Mouse (Mus musculus): ENCODE measurements at regions not wholly inside any gene's neighbourhood (a gene's known extent, or its start where the extent isn't known, plus 50 kb on each side); places are given as distances from the start of the nearest gene placed in this dataset.

DNA sequence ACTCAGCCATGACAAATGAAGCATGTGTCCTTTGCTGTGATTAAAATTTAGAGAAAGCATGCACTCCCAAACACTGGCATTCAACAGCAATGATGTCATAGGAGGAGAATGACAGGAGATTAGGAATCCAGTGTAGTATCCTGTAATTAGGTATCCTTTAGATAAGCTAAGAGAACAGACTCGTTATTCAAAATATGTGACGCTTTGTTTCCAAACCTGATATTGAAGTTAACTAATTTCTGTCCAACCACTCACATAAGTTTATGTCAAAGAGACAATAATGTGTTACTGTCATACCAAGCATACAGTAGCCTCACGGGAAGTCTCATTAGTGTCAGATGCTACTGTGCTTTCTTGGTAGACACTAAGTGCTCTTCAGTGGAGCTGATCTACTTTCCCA lies 383.1 kb upstream of the Tenm4 start:
- H3K4me1 ChIP-seq = no peaks in the 10 kb centered on the region
- H3K9me3 ChIP-seq = no peaks in the 10 kb centered on the region
- no peak overlapping the region for H3K4me3 ChIP-seq
- H3K27me3 ChIP-seq (replicated peaks; ENCODE audit: low read depth, poor library complexity, severe bottlenecking) = no peaks in the 10 kb centered on the region
- WGBS = 86% methylated on average over 3 of the region's 3 CpGs
- no peak for DNase-seq (ENCODE audit: low spot score)
- H3K36me3 ChIP-seq (replicated peaks) = no peaks in the 10 kb centered on the region
- no peak overlapping the region for H3K27ac ChIP-seq (replicated peaks)

DNA sequence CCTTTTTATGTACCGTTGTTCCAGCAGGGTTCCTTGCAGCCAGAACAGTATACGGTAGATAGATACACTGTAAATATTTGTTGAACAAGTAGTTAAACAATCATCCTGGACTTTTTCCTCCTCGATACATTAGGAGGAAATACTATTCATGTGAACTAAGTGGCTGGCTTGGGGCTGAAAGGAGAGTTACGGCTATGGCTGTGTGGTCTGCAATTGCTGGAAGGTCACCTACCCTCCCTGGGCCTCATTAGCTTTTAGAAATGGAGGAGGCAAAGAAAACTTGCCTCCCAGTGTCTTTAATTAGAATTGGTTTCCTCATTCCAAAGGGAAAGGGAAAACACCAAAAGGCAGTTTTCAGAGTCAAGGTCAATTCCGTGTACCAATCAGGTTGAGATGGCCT lies 381.6 kb upstream of the Tenm4 start:
- no peak for DNase-seq (ENCODE audit: low spot score)
- no peak overlapping the region for H3K27ac ChIP-seq (replicated peaks)
- 83% methylated on average over 5 of the region's 5 CpGs for WGBS
- H3K4me1 ChIP-seq = no peaks in the 10 kb centered on the region
- H3K36me3 ChIP-seq (replicated peaks) = no peaks in the 10 kb centered on the region
- H3K4me3 ChIP-seq = no peak overlapping the region
- H3K27me3 ChIP-seq (replicated peaks; ENCODE audit: low read depth, poor library complexity, severe bottlenecking) = no peaks in the 10 kb centered on the region
- no peaks in the 10 kb centered on the region for H3K9me3 ChIP-seq

DNA sequence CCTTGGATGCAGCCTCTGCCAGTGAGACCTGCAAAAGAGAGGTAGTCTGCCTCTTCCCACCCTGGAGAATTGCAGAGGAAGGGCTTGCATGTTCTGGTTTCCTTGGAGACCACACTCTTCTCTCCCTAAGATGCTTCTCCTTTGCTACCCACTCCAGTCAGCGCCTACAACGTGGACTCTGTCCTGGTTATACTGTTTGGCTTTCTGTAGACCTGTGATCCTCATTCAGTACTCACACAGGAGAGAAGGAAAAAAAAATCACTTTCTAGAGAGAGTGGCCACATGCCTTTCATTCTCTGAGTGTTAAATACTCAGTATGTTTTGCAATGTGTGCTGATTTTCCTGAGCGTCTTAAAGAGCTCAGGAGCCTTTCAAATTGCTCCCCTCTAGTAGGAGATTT lies 372.0 kb upstream of the Tenm4 start:
- Histone ChIP-seq H3K27ac (replicated peaks) (no peak overlapping the region), H3K9me3 (no peaks in the 10 kb centered on the region), H3K4me1 (peaks cover 3% of the 10 kb centered on the region; the same call in 1 of the 2 replicates), H3K4me3 (no peak overlapping the region), H3K27me3 (replicated peaks; ENCODE audit: low read depth, poor library complexity, severe bottlenecking) (no peaks in the 10 kb centered on the region), H3K36me3 (replicated peaks) (no peaks in the 10 kb centered on the region)
- 58% methylated on average over 3 of the region's 3 CpGs for WGBS
- DNase-seq (ENCODE audit: low spot score) = no peak

DNA sequence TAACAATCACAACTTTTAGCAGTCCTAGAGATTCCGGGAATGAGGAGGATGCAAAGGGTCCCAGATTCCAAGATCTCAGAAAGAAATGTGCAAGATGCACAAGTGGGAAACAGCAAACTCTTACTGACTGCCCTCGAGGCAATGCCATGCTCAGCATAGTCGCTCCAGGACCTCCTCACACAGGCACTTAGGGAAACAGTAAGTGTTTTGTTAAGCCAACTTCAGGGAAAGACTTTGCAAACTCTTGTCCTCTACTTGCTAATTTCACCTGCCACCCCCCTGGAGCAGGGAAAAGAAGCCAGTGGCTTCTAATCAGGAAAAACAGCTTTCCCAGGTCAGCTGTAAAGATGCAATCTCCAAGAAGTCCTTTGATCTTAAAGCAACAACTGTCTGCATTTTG lies 361.4 kb upstream of the Tenm4 start:
- WGBS = 22% methylated on average over 3 of the region's 3 CpGs
- no peaks in the 10 kb centered on the region for H3K36me3 ChIP-seq (replicated peaks)
- DNase-seq (ENCODE audit: low spot score) = peak; percentile 13

DNA sequence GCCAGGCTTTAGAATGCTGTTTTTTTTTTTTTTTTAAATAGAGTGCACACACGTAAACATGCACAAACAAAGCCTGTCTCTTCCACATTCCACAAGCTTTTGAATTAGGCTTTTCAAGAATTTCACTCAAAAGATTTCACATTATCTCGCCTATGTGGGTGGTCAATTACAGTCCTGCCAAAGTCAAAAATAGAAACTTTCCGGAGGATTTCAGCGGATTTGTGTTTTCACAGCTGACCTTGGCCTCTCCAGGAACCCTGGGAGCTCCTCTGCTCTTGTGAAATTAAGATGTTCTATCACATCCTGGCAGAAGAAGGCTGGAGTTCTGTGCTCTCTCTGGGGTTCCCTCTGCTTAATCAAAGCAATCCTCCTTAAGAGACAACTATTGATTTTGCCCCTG lies 360.9 kb upstream of the Tenm4 start:
- WGBS = 10% methylated on average over 4 of the region's 4 CpGs
- no peak for DNase-seq (ENCODE audit: low spot score)

More for the DNA sequence above, 361.4 kb upstream of the Tenm4 start:
- H3K27ac ChIP-seq (replicated peaks) = peak overlapping the region; percentile 35; the same call in 1 of the 2 replicates
- no peaks in the 10 kb centered on the region for H3K9me3 ChIP-seq
- H3K27me3 ChIP-seq (replicated peaks; ENCODE audit: low read depth, poor library complexity, severe bottlenecking) = no peaks in the 10 kb centered on the region
- peaks cover 21% of the 10 kb centered on the region for H3K4me1 ChIP-seq
- no peak overlapping the region for H3K4me3 ChIP-seq

DNA sequence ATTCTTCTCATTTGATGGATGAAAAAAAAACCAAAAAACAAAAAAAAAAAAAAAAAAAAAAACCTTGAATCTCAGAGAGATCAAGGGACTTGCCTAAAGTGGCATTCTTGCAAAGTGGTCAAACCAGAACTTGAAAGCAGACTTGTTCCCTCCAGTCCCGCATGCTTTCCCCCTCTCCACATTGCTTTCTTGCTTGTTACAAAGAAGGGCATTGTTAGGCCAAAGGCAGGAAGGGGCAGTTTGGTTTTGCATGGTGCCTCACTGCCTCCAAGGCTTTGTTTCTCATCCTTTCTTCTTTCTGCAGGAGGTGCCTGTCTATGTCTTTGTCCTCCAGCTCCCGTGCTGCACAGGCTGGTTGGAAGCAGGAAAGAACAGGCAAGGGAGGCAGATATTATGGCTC lies 356.2 kb upstream of the Tenm4 start:
- H3K36me3 ChIP-seq (replicated peaks) = no peaks in the 10 kb centered on the region
- no peaks in the 10 kb centered on the region for H3K9me3 ChIP-seq
- H3K4me1 ChIP-seq = peaks cover 17% of the 10 kb centered on the region
- no peaks in the 10 kb centered on the region for H3K27me3 ChIP-seq (replicated peaks; ENCODE audit: low read depth, poor library complexity, severe bottlenecking)
- no peak overlapping the region for H3K4me3 ChIP-seq
- peak; percentile 29 for DNase-seq (ENCODE audit: low spot score)
- WGBS = 9% methylated on average over 2 of the region's 2 CpGs
- H3K27ac ChIP-seq (replicated peaks) = peak overlapping the region; percentile 66

More for the DNA sequence above, 360.9 kb upstream of the Tenm4 start:
- no peaks in the 10 kb centered on the region for H3K27me3 ChIP-seq (replicated peaks; ENCODE audit: low read depth, poor library complexity, severe bottlenecking)
- no peak overlapping the region for H3K27ac ChIP-seq (replicated peaks)
- peaks cover 24% of the 10 kb centered on the region for H3K4me1 ChIP-seq
- H3K9me3 ChIP-seq = no peaks in the 10 kb centered on the region
- H3K36me3 ChIP-seq (replicated peaks) = no peaks in the 10 kb centered on the region
- no peak overlapping the region for H3K4me3 ChIP-seq

DNA sequence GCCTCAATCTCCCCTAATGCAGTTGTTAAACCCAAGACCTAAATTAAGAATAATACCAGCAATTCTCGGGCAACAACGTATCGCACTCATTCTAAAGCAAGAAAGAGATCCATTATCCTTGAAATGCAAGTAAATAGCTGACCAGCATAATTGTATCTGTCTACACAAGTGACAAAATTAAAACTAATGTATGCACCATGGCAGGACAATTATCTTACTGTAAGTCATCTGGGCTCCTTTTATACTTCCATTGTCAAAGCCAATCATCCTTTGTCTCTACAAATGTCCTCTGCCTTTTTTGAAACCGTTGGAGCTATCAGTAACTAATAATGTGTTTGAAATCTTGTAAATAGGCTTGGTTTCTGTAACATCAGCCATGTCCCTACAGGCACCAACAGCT lies 347.5 kb upstream of the Tenm4 start:
- WGBS = 90% methylated on average over 4 of the region's 4 CpGs

DNA sequence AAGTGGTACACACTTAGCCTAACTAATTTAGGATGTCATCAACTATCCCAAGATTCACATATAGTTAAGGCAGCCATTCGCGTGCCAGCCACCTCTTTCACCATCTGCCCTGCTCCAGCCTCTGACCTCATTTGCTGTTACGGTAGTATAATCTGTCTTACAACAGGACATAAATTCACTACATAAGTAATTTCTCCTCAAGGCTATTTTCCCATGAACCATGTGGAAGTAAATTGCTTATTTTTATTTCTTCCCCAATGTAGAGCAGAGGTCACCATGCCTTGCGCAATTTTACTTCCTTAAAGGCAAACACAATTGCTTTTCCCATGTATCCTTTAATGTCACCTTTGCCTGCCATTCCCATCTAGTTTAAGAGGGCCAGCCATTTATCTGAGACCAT lies 341.2 kb upstream of the Tenm4 start:
- no peaks in the 10 kb centered on the region for H3K36me3 ChIP-seq (replicated peaks)

More for the DNA sequence above, 347.5 kb upstream of the Tenm4 start:
- Histone ChIP-seq H3K4me1 (peaks cover 4% of the 10 kb centered on the region; the same call in 1 of the 2 replicates), H3K9me3 (no peaks in the 10 kb centered on the region), H3K36me3 (replicated peaks) (no peaks in the 10 kb centered on the region), H3K4me3 (no peak overlapping the region), H3K27me3 (replicated peaks; ENCODE audit: low read depth, poor library complexity, severe bottlenecking) (no peaks in the 10 kb centered on the region), H3K27ac (replicated peaks) (no peak overlapping the region)
- DNase-seq (ENCODE audit: low spot score) = no peak

DNA sequence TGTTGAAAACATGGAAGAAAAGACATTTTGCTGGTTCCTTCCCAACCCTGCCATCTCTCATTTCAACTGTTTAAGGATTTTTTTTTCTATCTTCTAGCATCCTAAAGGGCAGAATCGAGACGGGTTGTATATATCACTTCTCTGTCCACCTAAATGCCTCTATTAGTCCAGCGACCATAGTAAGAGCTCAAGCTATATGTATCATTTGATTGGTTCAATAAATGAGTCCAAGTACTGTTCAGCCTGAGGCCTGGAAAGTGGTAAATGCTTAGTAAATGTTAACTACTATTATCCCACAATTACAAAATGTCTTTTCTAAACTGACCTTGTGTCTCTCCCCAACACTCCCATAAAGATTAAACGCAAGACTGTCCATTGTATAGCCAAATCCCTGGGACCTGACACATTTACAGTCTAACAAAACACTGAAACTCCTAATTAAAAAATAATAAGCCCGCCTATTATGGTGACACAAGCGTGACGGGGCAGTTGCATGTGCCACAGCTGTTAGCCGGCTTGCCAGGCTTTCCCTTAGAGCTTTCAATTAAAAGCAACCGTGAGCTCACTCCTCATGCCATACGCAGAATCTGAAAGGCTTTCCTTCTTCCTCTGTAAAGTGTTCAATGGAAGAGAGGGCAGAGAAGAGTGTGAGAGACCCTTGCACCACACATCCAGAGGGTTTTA lies 336.7 kb upstream of the Tenm4 start:
- H3K4me3 ChIP-seq = no peak overlapping the region
- H3K27me3 ChIP-seq (replicated peaks; ENCODE audit: low read depth, poor library complexity, severe bottlenecking) = no peaks in the 10 kb centered on the region
- no peaks in the 10 kb centered on the region for H3K9me3 ChIP-seq
- H3K4me1 ChIP-seq = no peaks in the 10 kb centered on the region
- no peaks in the 10 kb centered on the region for H3K36me3 ChIP-seq (replicated peaks)
- DNase-seq (ENCODE audit: low spot score) = no peak
- H3K27ac ChIP-seq (replicated peaks) = no peak overlapping the region
- WGBS = 84% methylated on average over 10 of the region's 10 CpGs

More for the DNA sequence above, 341.2 kb upstream of the Tenm4 start:
- Histone ChIP-seq H3K27me3 (replicated peaks; ENCODE audit: low read depth, poor library complexity, severe bottlenecking) (no peaks in the 10 kb centered on the region), H3K4me3 (no peak overlapping the region), H3K9me3 (no peaks in the 10 kb centered on the region), H3K27ac (replicated peaks) (no peak overlapping the region), H3K4me1 (no peaks in the 10 kb centered on the region)
- 93% methylated on average over 4 of the region's 4 CpGs for WGBS
- no peak for DNase-seq (ENCODE audit: low spot score)

DNA sequence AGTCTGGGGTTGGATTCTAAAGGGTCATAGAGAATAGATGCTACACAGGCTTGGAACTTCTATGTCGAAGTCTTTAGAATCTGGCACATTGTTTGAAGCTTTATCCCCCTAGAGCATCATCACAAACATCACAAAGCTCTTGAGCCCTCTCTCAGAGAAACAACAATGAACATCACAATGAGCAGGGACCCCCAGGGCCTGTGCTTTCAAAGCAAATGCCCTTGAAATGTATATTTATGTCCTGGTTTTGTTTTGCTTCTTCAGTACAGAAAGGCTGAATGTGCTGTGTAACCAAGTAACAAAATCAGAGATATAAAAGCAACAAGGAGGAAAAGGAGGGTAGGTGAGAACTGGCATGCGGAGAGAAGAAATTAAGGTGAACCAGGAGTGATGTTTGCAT lies 330.6 kb upstream of the Tenm4 start:
- Histone ChIP-seq H3K27ac (replicated peaks) (no peak overlapping the region), H3K4me3 (no peak overlapping the region), H3K36me3 (replicated peaks) (no peaks in the 10 kb centered on the region), H3K9me3 (no peaks in the 10 kb centered on the region), H3K4me1 (no peaks in the 10 kb centered on the region), H3K27me3 (replicated peaks; ENCODE audit: low read depth, poor library complexity, severe bottlenecking) (no peaks in the 10 kb centered on the region)
- WGBS = 58% methylated on average over 2 of the region's 2 CpGs
- no peak for DNase-seq (ENCODE audit: low spot score)

DNA sequence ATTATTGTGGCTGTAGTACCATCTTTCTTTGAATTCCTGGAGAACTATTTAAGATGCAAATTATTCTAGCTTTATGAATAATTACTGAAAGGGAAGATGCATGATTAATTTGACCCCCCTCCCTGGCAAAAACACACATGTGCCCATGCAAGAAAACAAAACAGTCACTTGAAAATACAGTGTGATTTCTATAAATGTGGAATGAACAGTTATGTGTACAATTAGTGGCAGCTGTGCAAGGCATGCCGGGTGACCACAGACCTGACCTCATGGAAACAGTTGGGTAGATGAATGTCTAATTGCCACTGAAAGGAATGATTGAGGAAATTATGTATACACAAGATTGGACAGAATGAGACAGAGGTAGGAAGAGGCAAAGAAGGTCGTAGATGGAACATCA lies 321.2 kb upstream of the Tenm4 start:
- H3K27me3 ChIP-seq (replicated peaks; ENCODE audit: low read depth, poor library complexity, severe bottlenecking) = no peaks in the 10 kb centered on the region
- H3K4me3 ChIP-seq = no peak overlapping the region
- H3K36me3 ChIP-seq (replicated peaks) = no peaks in the 10 kb centered on the region
- no peaks in the 10 kb centered on the region for H3K4me1 ChIP-seq
- no peaks in the 10 kb centered on the region for H3K9me3 ChIP-seq
- DNase-seq (ENCODE audit: low spot score) = no peak
- no peak overlapping the region for H3K27ac ChIP-seq (replicated peaks)
- WGBS = 80% methylated on average over 2 of the region's 2 CpGs

DNA sequence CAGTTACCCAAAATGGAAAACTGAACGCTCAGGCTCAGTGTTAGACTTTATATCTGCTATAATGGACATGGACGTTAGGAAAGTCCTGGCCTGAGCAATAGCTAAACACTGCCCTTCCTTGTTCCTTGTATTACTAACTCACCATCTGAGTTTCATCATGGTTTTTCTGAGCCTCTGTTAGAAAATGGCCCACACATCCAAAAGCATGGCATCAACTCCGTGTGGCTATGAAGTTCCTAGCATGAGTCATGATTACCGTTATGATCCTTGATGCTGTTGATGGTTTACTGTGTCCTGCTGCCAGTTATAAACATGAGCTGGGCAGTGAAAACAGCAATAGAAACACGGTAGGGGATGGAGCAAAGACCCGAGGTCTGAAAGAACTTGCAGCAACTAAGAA lies 318.4 kb upstream of the Tenm4 start:
- 81% methylated on average over 6 of the region's 6 CpGs for WGBS
- Histone ChIP-seq H3K9me3 (no peaks in the 10 kb centered on the region), H3K36me3 (replicated peaks) (no peaks in the 10 kb centered on the region), H3K27me3 (replicated peaks; ENCODE audit: low read depth, poor library complexity, severe bottlenecking) (no peaks in the 10 kb centered on the region), H3K27ac (replicated peaks) (no peak overlapping the region), H3K4me3 (no peak overlapping the region), H3K4me1 (no peaks in the 10 kb centered on the region)
- no peak for DNase-seq (ENCODE audit: low spot score)

DNA sequence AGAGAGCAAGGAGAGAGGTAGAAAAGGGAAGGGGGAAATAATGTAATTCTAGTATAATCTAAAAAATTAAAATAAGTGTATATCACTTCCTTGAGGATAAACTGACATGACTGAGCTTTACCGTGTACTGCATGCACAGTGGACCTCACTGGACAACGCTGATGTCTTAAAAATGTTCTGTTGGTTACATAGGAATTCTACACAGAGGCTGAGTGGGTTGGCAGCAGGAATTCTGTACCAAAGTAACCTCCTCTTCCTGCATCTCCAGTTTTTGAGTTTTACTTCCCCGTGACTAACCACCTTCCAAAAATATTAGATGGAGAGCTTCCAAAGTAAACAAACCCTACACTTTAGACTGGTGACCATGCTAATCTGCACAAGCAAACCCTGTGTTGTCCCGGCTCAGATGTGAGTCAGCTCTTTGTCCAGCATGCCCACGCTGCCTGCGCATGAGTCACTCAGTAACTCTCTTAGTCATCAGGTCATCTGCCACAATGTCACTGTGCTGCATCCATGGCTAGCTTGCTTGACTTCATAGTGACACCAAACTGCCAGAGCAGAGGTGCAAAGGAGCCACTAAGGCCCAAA lies 317.7 kb upstream of the Tenm4 start:
- H3K4me3 ChIP-seq = no peak overlapping the region
- no peaks in the 10 kb centered on the region for H3K27me3 ChIP-seq (replicated peaks; ENCODE audit: low read depth, poor library complexity, severe bottlenecking)
- H3K9me3 ChIP-seq = no peaks in the 10 kb centered on the region
- no peak for DNase-seq (ENCODE audit: low spot score)
- WGBS = 89% methylated on average over 6 of the region's 6 CpGs
- H3K4me1 ChIP-seq = no peaks in the 10 kb centered on the region
- H3K27ac ChIP-seq (replicated peaks) = no peak overlapping the region
- no peaks in the 10 kb centered on the region for H3K36me3 ChIP-seq (replicated peaks)

All from embryonic facial prominence, embryonic 10.5 days (tissue).